Comparison of ENCODE assay signal across 26 mouse cellular contexts in genomic region chr12:3436446-3436845, GRCm38 (mm10). TPM values are rescaled to one million over a fixed set of nuclear protein-coding genes. Genes with fewer than 3 reads are reported as not detected.
DNase-seq lines count a peak whose midpoint lies in the region; TF ChIP-seq lines count a peak whose summit lies in the region.
"Had no signal": no experiment of that assay in that cellular context is flagged by ENCODE, and none has a peak within 500 bp of the region (broad histone marks: within the 10 kb centered on the region; RNA-seq: fewer than 3 reads in every experiment).

No protein-coding gene starts in this region.

- DNase-seq in kidney, adult 2 months, result peak; percentile 34
- no peak for DNase-seq in kidney, postnatal 4 days
- DNase-seq in 3T3-L1 (ENCODE audit: low read depth, low spot score) (peak; percentile 6), R1 (ENCODE audit: low read depth, low spot score) (peak; percentile 56)
- DNase-seq in gastrocnemius, postnatal 4 days (ENCODE audit: low spot score in 2 of 2), result no peak
- DNase-seq in thymus, postnatal 14 days, result no peak
- DNase-seq: adrenal gland, adult 8-10 months; adrenal gland, postnatal 25 days; cerebellum, adult 11-12 months; cerebellum, adult 8-10 months; cerebellum, postnatal 10 days; cerebellum, postnatal 36 days; embryo, embryonic 11 days; gastrocnemius, postnatal 10 days; heart, adult 18-20 months; heart, postnatal 10 days; heart, postnatal 36 days had no signal

- no peaks in the 10 kb centered on the region for H3K27me3 ChIP-seq in kidney, adult 2 months (replicated peaks; ENCODE audit: control insufficient read depth, insufficient read depth, low read length)
- no peaks in the 10 kb centered on the region for H3K27me3 ChIP-seq in ES-Bruce4 (ENCODE audit: control insufficient read depth, insufficient read depth, low read length, poor library complexity, severe bottlenecking)
- H3K27me3 ChIP-seq: embryonic facial prominence, embryonic 13.5 days; forebrain, embryonic 13.5 days; heart, embryonic 12.5 days; heart, embryonic 15.5 days; hindbrain, embryonic 13.5 days had no signal

- no peak for TF ChIP-seq CTCF in kidney, adult 2 months (conservative IDR thresholded peaks at IDR 0.05; ENCODE audit: insufficient read depth, insufficient read length, low read depth, low read length)
- TF ChIP-seq CTCF in ES-Bruce4 (IDR thresholded peaks at IDR 0.05; ENCODE audit: low read depth, low read length), result no peak

- no peaks in the 10 kb centered on the region for H3K36me3 ChIP-seq in kidney, adult 2 months (ENCODE audit: control insufficient read depth, insufficient read depth, low read length)
- peaks cover 7% of the 10 kb centered on the region for H3K36me3 ChIP-seq in ES-Bruce4 (ENCODE audit: control insufficient read depth, insufficient read depth, low read length, poor library complexity, severe bottlenecking)
- H3K36me3 ChIP-seq: heart, embryonic 15.5 days had no signal

- H3K27ac ChIP-seq in kidney, adult 2 months (ENCODE audit: insufficient read depth, low read depth, low read length), result no peak overlapping the region
- peak overlapping the region; percentile 30 for H3K27ac ChIP-seq in ES-Bruce4 (ENCODE audit: insufficient read depth, low read length)
- H3K27ac ChIP-seq: embryonic facial prominence, embryonic 10.5 days; embryonic facial prominence, embryonic 13.5 days; forebrain, embryonic 10.5 days; forebrain, embryonic 13.5 days; heart, embryonic 15.5 days; hindbrain, embryonic 10.5 days; hindbrain, embryonic 13.5 days had no signal

- no peak for TF ChIP-seq EP300 in ES-Bruce4 (IDR thresholded peaks at IDR 0.05; ENCODE audit: insufficient read depth, low read depth, low read length)

- TF ChIP-seq POLR2A in kidney, adult 2 months (IDR thresholded peaks at IDR 0.05; ENCODE audit: low read depth, low read length), result no peak
- TF ChIP-seq POLR2A in ES-Bruce4 (IDR thresholded peaks at IDR 0.05; ENCODE audit: insufficient read depth, low read length), result no peak

- no peaks in the 10 kb centered on the region for H3K9me3 ChIP-seq in ES-Bruce4 (replicated peaks; ENCODE audit: control insufficient read depth, insufficient read depth, low read length, poor library complexity, severe bottlenecking)
- H3K9me3 ChIP-seq: embryonic facial prominence, embryonic 10.5 days; embryonic facial prominence, embryonic 13.5 days; forebrain, embryonic 10.5 days; forebrain, embryonic 13.5 days; heart, embryonic 12.5 days; heart, embryonic 15.5 days; hindbrain, embryonic 10.5 days; hindbrain, embryonic 13.5 days had no signal

- no peak overlapping the region for H3K9ac ChIP-seq in ES-Bruce4 (ENCODE audit: low read depth, poor library complexity, severe bottlenecking)
- H3K9ac ChIP-seq: embryonic facial prominence, embryonic 13.5 days; forebrain, embryonic 13.5 days; heart, embryonic 12.5 days; heart, embryonic 15.5 days; hindbrain, embryonic 13.5 days had no signal

- H3K4me3 ChIP-seq in kidney, adult 2 months (ENCODE audit: insufficient read depth, low read depth, low read length), result no peak overlapping the region
- H3K4me3 ChIP-seq in ES-Bruce4 (ENCODE audit: low read depth, low read length), result no peak overlapping the region
- H3K4me3 ChIP-seq: embryonic facial prominence, embryonic 10.5 days; embryonic facial prominence, embryonic 13.5 days; forebrain, embryonic 10.5 days; forebrain, embryonic 13.5 days; heart, embryonic 12.5 days; heart, embryonic 15.5 days; hindbrain, embryonic 10.5 days; hindbrain, embryonic 13.5 days had no signal

- peaks cover 6% of the 10 kb centered on the region; the same call in 1 of the 2 replicates for H3K4me1 ChIP-seq in kidney, adult 2 months (ENCODE audit: control insufficient read depth, insufficient read depth, low read length)
- peaks cover 4% of the 10 kb centered on the region for H3K4me1 ChIP-seq in ES-Bruce4 (ENCODE audit: control insufficient read depth, insufficient read depth, low read length)
- H3K4me1 ChIP-seq: embryonic facial prominence, embryonic 10.5 days; forebrain, embryonic 10.5 days; forebrain, embryonic 13.5 days; hindbrain, embryonic 10.5 days; hindbrain, embryonic 13.5 days had no signal

- 60% methylated on average over 5 of the region's 5 CpGs for WGBS in kidney, adult 2 months

RNA-seq across cellular contexts. Expression of gene Asxl2, which starts 9.8 kb away (rescaled TPM):
- 8.0 and 8.2 TPM in 2 replicates for polyA plus RNA-seq in kidney, adult 2 months (2012; rRNA removed)
- polyA plus RNA-seq in ES-Bruce4 (2011; ENCODE audit: insufficient read depth, insufficient read length, low read depth, missing spikeins), result 60.7 and 60.9 TPM in 2 replicates
- total RNA-seq in gastrocnemius, postnatal 4 days (2021), result 10 to 100 TPM; 25.3 to 29.7 TPM

Comparison
In these comparisons a context has a peak if more than half of its experiments do, and no peak if none do; other contexts are left out.
1. DNase-seq: peak in kidney, adult 2 months (single experiment), 3T3-L1 (single experiment) and R1 (single experiment); none in kidney, postnatal 4 days (0 of 2), gastrocnemius, postnatal 4 days (0 of 2) and thymus, postnatal 14 days (single experiment).